Mouse (Mus musculus) urinary bladder, postnatal 4 days (tissue): ENCODE measurements at regions not wholly inside any gene's neighbourhood (a gene's known extent, or its start where the extent isn't known, plus 50 kb on each side); places are given as distances from the start of the nearest gene placed in this dataset.

Experiments used
- DNase-seq, 2 experiments: peaks; one replicate each; pipeline ENCODE4 v3.0.0; 2021 to 2022; ENCODE audit warnings: low spot score in 2 of 2

- no peak for DNase-seq
These were observed 387.6 kb upstream of the Nfe2l3 start for GRCm38 (mm10) chr6:51044873-51045272.

DNA sequence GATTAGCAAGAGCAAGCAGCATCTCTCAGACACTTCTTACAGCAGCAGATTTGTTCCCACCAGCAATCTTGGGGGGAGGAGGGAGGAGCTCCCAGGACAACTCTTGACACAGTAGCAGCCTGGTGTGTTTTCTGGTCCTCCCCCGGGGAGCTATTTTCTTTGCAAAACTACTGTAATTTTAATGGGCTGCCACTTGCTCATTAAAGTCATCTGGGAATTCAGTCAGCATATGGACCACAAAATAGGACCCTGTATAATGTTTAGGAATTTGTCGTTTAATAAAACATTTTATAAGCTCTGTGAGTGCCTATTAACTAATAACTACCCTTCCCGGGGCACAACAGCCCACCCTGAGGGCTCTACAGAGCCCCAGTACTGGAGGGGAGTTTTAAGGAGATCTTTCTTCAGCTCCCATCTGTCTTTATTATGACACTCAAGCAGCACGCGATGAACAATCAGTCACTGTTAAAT is 380.0 kb upstream of the Nfe2l3 start:
- DNase-seq = no peak

GRCm38 (mm10) chr6:51057229-51057628 is 375.2 kb upstream of the Nfe2l3 start:
- DNase-seq = no peak

DNA sequence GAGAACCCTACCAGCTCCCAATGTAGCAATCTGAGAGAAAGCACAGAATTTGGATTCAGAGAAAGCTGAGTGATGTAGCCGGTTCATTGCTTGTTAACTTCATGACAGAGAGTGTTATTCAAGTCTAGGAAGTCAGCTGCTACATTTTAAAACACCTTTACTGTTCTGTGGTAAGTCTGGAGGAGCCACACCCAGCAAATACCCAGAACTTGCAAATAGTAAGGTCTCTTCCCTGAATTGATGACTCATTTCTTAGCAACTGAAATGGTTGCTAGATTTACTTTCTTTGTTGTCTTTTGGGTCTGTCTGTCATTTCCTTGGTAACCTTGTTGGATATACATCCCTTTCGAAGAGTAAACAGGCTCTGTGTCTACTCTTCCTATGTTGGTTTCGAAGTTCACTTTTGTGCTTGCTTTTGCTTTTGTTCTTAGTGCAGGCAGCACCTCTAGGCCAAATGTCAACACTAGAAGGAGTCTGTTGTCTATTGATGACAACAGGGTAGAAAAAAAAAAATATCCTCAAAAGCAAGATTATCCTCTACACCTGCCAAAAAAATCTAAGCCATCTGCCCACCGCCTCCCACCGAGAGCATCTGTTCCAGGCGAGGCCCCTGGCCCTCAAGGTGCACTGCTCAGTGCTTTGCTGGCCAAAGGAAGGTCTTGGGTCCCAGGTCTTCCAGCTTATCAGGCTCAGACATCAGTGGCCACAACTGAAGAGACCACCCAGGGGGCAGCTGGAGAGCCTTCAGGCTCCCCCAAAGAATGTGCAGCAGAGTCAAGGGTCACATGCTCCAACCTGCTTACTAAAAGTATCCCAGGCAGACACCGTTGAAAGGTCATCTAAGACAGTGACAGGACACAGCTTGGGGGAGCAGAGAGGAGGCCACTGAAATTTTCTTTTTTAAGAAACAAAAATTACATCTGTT is 372.3 kb upstream of the Nfe2l3 start:
- DNase-seq = no peak

- DNase-seq = no peak
These were observed 371.5 kb upstream of the Nfe2l3 start for GRCm38 (mm10) chr6:51060848-51061535.

GRCm38 (mm10) chr6:51065156-51065555 is 367.3 kb upstream of the Nfe2l3 start:
- no peak for DNase-seq

DNA sequence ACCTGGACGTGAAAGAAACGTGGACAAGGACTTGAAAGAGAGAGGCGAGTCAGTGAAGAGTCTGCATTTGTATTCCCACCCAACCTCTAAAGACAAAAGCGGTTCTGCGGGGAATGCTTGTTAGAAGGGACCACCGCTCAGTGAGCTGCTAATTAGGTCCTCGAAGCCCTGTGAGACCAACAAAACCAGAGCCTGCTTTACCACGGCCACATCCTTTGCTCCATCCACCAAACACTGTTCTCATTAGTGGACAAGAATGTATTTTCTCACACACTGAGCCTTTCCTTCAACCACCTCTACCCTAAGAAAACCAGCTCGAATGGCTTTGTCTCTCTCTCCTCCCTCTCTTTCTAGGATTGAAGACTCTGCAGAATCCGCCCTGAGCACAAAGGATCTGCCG is 365.1 kb upstream of the Nfe2l3 start:
- no peak for DNase-seq

DNA sequence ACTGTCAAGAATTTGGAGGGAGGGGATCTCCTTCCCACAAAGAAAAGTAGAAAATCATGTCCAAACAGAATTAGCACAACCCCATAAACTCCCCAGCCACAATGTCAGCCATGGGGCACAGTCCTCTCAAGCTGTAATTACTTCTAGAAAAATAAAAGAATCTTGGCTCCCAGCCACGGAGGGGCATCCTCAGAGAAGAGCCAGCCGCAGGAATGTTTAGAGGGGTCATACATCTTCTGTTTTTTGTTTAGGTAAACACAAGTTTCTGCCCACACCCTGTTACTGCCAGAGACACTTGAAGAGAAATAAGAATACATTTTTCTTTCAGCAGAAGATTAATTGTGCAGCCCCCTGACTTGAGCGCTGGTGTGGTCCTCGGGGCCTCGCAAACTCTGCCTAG is 362.5 kb upstream of the Nfe2l3 start:
- DNase-seq = no peak

DNA sequence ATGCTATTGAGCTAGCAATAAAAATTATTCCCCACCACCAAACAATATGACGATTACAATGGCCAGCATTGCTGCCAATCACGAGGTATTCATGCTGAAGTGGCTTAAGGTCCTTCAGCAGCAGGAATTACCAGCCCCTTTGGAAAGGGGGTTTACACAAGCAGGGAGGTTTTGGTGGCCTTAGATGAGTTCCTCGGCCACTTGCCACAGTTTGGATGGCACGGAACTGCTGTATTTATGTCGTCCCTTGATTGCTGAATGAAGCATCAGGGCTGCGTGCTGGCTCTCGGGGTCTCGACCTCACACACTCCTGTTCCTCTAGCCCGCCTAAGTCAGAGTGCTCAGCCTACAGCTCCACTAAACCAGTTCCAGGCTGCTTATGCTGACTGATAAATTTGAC is 361.2 kb upstream of the Nfe2l3 start:
- DNase-seq = no peak

- DNase-seq = no peak
These were observed 357.4 kb upstream of the Nfe2l3 start for GRCm38 (mm10) chr6:51075026-51075425.

DNA sequence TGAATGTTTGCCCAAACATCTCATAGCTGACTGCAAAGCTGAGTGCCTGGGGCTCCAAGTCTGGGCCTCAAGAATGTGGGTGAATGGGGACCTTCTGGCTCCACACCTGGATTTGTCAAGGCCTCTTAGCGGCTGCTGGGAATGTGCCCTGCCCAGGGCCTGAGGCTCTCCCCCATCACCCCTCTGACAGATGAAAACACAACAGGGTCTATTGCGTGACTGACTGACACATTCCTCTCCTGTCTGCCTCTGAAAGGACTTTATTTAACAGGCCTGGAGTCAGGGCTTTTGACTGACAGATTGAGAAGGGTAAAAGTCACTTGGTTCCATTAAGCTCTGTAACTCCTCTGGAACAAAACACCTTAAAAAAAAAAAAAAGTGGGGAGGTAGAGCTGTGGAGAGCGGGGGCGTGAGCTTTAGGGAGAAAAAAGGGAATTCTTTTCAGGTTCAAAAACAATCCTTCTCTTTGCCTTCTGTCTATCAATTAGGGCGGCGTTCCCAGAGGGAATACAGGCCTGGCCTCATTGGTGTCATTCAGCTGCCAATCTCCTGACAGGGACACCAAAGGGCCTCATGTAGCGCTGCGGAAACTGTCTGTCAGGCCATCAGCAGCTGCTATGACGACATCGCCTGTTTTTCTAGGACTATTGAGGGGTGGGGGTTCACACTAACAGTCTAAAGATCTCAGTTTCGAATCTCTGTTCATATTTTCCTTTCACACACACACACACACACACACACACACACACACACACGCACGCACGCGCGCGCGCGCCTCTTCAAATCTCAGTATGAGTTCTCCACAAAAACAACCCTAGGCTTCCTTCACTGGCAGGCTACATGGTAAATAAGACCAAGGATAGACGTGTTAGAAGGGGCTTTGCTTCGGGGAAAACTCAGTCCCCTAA is 355.4 kb upstream of the Nfe2l3 start:
- no peak for DNase-seq

- no peak for DNase-seq
These were observed 354.7 kb upstream of the Nfe2l3 start for GRCm38 (mm10) chr6:51077769-51078096.

DNA sequence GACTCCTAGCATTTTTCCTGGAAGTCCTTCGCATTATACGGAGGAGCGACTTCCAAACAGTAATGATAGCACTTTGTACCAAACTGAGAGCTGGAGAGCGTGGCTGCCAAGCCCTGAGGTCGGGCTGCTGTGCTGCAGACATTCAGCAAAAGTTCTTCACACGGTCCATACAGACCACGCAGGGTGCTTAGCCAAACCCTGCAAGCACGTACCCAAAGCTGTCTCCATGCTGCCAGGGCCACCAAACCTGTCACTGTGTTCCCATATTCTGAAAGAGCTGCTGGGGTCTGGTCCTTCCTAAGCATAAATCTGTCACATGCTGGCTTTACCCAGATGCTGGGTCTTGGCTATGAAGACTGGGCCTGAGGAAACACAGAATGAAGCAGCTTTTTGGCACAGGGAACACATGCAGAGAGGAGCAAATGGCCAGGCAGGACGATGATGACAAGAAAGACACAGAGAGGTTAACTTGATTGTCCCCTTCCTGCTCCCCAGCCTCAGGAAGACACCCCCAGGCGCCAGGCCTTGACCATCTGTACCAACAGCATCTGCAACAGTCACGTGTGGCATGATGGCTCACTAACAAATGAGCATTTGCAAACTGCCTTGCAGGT is 354.0 kb upstream of the Nfe2l3 start:
- peak in 1 of 2 experiments; percentile 26 for DNase-seq

GRCm38 (mm10) chr6:51078967-51079355 is 353.5 kb upstream of the Nfe2l3 start:
- no peak for DNase-seq

DNA sequence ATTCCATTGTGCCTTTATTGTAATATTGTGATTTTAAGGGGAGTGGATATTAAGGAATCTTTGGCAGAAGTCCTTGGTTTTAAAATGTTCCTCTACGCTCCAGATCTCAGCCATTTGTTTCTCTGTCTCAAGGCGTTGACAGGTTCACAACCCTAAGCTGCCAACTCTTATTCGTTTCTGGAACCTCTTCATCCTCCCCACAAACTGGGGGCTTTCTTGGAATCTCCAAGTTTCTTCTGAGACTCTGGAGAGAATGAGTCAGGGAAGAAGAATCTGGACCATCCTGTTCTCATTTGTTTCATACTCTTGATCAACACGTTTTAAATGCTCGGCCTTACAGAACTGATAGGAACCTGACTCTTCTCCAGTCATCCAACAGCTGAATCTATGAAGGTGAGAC is 351.4 kb upstream of the Nfe2l3 start:
- no peak for DNase-seq

- DNase-seq = no peak
These were observed 347.8 kb upstream of the Nfe2l3 start for GRCm38 (mm10) chr6:51084656-51085055.

DNA sequence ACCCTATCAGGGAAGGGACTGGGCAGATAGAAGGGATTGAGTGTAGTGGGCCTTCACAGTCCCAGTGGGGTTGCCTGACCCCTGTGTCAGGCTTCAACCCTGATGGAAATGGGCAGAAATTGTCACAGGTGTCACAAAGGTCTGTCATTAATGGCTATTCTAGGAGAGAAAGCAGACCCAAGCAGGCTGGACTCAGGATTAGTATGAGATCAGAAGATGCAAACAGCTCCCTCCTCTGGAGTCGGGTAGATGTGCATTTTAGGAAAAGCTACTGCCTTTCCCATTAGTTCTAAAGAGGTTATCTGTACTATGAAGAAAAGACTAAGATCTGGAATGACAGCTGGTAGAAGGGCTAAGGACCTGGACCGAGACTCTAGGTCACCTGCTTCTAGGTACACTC is 346.9 kb upstream of the Nfe2l3 start:
- no peak for DNase-seq

DNA sequence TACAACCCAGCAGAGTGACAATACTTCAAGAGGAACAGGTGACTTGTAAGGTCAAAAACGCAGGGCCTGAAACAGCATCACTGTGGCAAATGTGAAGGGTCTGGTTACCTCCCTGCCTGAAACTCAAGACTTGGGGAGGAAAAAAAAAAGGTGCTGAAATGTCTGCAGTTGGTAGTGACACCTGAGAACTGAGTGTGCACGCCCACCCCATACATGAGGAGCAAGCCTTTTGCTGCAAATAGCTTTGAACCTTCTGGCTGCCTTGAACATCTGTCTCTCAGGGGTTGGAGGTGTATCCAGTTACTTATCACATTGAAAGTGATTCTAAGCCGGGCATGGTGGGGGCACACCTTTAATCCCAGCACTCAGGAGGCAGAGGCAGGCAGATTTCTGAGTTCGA is 346.1 kb upstream of the Nfe2l3 start:
- no peak for DNase-seq

- DNase-seq = no peak
These were observed 344.7 kb upstream of the Nfe2l3 start for GRCm38 (mm10) chr6:51087806-51088205.

DNA sequence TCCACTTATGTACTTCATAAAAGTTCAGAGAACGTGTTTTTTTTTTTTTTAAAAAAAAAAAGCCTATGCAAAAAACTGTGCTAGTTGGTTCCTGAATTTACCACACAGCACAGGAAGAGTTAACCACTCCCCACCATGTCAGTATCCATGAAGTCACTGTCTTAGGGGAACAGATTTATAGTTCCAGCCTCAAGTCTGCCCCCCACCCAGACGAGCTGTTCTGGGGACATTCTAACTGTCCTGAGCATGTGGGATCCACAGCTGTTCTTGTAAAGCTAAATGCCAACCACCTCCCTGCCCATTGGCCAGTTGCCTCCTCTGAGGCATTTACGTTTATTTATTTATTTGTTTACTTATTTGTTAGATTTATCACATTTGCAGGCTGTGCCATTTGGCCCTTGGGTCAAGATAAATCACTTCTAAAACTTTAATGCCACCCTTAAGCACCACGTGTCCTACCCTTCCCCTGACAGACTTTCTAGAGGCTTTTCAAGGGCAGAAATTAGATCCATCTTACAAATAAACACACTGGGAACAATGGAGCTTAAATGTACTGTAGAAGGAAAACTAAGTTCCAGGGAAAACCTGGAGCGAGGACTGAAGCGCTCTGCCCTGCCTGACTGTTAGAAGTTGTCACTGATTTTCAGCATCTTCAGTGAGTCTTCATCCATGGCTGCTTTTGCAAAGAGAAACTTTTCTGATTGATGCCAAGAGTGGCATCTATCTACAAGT is 343.7 kb upstream of the Nfe2l3 start:
- DNase-seq = no peak

DNA sequence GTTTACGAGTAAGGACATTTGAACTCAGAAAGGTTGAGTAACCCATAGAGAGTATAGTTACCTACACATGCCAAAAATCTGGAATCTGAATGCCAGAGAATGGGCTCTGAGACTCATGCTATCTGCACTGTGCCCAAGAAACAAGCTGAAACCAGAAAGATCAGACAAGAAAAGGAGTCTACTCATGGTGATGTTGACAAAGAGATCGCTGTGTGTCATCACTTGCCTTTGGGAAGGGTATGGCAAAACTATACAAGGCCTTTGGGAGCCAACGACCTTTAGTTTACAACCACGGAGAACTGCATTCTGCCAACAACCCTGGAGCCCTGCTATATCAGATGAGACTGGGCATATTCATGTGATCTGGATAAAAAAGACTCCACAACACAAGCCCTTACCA is 339.3 kb upstream of the Nfe2l3 start:
- no peak for DNase-seq
